Mouse (Mus musculus): ENCODE results near the gene Fam214b.

Gene Fam214b

DNA sequence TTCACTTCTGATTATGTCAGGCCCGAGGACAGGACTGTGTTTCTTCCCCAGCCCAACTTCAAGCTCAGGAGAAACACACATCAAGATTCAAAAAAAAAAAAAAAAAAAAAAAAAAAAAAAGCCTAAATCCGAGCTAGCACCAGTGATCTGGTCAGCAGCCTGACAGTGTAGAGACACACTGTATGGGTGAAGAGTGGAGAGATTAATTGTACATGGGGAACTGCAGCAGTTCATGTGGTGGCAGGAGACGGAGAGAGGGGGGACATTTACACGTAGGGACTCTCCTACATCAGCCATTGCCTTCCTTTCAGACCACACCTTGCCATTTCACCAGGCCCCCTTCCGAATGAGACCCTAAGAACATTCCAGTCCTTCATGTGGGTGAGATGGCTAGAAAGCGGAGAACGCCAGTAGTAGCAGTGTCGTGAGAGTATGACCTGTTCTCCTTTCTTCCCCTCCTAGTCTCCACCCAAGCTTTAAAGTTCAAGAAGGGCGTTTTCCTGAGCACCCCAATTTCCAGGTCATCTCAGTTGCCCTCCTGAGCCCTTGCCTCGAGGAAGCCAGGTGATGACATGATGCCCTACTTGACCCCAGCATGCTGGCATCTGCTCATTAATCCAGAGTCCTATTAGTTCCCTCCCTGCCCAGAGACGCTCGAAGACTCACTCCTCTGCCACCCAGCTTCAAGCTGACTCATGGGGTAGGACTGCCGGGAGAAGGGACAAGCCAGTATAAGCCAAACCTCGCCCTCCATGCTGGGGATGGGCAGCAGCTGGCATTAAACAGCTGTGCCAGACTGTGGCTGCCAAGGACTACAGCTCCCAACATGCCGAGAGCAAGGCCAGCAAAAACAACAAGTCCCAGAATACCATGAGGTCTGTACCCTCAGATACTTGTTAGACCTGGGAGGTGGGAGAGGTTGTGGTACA lies 7.2 kb downstream of the Fam214b start:
- no peak for DNase-seq (ENCODE audit: low read depth in 1 of 2, low spot score in 2 of 2)

- no peak for DNase-seq (ENCODE audit: low read depth in 1 of 2, low spot score in 2 of 2)
Measured at GRCm38 (mm10) chr4:43037860-43038566, 8.0 kb downstream of the Fam214b start.

DNA sequence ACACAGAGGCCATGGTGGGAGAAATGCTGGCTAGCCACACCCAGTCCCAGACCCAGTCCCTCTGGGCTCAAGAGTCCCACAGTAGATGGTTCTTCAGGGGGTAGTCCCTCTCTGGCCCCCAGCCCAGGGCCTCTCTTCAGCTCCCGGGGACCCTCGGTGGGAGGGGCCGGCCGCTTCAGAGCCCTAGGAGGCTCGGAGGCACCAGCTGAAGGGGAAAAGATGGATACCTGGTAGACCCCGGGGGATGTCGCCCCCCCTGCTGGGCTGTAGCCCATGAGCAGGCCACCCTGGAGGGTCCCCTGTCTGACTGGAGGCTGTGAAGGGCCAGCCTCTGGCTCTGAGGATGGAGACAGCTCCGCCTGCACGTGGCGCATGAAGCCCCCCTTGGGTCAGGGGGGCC lies 9.7 kb downstream of the Fam214b start:
- no peak for DNase-seq (ENCODE audit: low read depth in 1 of 2, low spot score in 2 of 2)

DNA sequence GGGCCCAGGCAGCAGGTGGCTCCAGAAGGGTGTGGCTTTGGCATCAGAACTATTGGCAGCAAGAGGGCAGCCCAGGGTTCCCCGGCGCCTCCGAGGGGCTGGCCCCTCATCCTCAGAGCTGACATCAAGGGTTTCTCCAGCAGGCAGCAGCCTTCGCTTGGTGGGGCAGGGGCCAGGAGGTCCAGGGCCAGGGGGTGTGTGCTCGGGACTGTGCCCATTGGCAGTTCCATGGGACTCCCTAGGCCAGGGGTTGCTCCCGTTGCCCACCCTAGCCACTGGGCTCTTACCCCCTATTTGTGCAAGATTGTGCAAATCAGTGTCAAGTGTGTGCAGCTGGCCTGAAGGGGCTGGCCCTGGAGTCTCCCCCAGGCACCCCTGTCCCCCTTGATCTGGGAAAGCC lies 10.2 kb downstream of the Fam214b start:
- no peak for DNase-seq (ENCODE audit: low read depth in 1 of 2, low spot score in 2 of 2)

DNA sequence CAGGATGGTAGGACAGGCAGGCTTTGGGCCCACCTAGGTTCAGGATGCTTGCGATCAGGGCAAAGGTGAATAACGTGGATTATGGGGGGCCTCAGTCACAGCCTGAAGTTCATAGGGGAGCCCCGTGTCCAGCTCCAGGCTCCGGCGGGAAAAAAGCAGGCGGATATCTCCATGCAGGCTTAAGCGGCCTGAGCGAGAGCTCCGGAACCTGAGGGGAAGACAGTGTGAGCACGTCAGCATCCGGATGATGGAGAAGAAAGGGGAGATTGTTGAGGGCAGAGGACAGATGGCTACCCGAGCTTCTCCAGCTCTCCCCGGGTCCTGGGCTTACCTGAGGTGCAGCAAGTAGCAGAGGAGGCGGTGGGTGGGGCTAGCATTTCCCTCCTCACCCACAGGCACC lies 12.5 kb downstream of the Fam214b start:
- no peak for DNase-seq (ENCODE audit: low read depth in 1 of 2, low spot score in 2 of 2)

DNA sequence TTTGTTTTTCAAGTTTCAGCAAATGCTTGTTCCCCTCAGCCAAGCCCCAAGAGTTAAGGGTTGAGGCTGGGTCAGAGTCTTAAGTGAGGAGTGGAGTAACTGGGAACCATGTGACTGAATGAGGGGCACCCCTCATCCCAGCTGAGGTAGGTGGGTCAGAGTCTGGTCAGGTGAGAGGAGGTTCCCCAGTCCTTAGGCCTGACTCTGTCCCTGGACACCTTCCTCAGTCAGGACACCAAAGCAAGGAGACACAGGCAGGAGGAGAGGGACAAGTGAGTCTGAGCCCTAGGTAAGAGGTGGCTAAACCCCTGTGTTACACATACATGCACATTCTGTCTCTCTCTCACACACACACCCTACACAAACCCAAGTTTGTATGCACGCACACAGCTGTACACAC lies 13.5 kb downstream of the Fam214b start:
- DNase-seq (ENCODE audit: low read depth in 1 of 2, low spot score in 2 of 2): no peak

DNA sequence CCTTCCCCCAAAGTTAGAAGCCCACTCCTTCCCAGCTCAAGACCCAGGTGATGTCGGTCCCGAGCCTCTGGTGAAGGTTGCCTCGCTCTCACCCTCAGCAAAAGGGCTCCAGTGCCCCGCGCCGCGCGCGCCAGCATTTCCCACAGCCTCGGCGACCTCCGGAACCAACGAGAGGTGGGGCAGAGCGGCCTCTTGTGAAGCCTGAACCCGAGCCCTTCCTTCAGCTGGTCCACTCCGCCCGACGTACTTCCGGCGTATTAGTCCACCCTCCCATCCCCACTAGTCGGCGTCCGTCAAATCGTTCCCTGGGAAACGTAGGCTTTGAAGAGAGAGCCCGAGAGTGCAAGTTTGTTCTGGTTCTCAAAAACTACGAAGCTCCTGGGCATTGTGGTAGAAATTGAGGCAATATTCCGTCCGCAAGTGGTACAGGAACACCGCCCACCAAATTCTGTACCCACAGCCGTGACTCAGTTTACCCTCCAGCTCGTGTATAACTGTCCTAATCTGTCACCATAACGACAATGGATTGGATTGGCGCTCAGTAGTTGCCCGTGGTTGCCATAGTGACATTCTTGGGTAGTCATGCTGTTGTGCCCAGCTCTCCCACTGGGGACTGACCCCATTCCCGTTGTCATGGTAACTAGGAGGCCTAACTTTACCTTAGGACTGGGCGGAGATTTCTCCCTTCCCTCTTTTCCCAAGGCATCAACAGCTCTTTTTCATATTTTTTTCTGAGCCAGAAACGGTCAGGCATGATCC lies 14.6 kb downstream of the Fam214b start, which contains the start of gene Stoml2:
Stoml2 (minus strand) TSS at position 474 of the 759 bp plus-strand sequence.
- peak; percentile 70 for DNase-seq (ENCODE audit: low read depth in 1 of 2, low spot score in 2 of 2)

DNA sequence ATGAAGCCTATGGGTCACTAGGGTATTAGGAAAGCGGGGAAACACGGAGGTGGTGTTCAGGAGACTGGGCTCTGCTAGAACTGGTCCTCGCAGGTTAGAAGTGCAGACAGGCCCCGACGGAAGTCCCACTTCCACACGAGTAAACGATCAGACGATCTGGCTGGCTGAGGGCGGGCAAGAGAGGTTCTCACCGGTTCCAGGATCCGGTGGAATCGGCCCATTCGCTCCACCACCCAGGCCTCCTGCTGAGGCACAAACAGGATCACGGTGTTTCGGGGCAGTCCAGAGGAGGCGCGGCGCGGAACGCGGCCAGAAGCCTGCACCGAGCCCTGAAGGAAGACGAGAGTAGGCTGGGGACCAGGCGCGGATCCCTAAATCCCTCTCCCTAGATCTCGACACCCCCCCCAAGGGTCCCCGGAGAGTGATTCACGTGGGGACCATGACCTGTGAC lies 15.2 kb downstream of the Fam214b start:
- DNase-seq (ENCODE audit: low read depth in 1 of 2, low spot score in 2 of 2): no peak

- no peak for DNase-seq (ENCODE audit: low read depth in 1 of 2, low spot score in 2 of 2)
Measured at GRCm38 (mm10) chr4:43030352-43030751, 15.7 kb downstream of the Fam214b start.

GRCm38 (mm10) chr4:43029749-43030148 lies 16.3 kb downstream of the Fam214b start:
- DNase-seq (ENCODE audit: low read depth in 1 of 2, low spot score in 2 of 2): no peak

GRCm38 (mm10) chr4:43029121-43029520 lies 16.9 kb downstream of the Fam214b start:
- no peak for DNase-seq (ENCODE audit: low read depth in 1 of 2, low spot score in 2 of 2)

DNA sequence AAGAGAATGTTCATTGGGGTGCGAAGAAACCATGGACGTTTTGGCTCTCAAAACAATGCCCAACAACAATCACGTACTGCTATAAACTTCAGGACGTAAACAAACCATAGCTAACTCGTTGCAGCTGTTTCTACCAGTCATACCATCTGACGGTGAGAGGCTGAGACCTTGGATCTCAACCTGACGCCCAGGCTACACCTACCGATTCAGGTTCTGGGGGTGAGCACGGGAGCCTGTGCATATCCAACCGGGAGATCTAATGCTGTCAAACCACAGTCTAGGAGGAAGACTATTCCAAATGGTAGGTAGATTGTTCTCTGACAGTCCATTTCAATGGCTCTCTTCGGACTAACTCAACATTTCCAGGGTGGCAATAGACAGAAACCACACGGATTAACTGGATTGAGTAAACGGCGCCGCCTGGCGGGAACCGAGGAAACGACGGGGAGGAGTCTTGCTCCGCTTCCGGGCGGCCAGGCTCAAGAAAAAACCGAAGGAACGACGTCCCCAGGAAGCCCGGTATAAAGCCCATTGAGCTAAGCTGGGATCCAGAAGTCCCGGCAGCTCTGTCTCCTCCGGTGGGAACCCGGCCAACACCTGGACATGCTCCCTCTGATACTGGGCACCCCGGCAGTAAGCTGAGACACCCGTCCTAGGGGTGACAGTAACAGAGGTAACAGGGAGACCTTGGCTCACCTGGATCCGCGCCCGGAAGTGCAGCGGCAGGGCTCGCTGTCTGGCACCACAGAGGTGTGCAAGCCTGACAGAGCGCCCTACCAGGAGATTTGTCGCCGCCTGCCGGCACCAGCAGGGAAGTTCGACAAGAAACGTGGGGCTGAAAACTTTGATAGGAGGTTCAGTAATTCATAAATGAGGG lies 20.7 kb downstream of the Fam214b start, which contains the start of gene Pigo:
Pigo (minus strand) TSS at position 736 of the 877 bp plus-strand sequence.
- DNase-seq (ENCODE audit: low read depth in 1 of 2, low spot score in 2 of 2): peak; percentile 80 to 86

- no peak for DNase-seq (ENCODE audit: low read depth in 1 of 2, low spot score in 2 of 2)
Measured at GRCm38 (mm10) chr4:43024673-43025072, 21.3 kb downstream of the Fam214b start.

DNA sequence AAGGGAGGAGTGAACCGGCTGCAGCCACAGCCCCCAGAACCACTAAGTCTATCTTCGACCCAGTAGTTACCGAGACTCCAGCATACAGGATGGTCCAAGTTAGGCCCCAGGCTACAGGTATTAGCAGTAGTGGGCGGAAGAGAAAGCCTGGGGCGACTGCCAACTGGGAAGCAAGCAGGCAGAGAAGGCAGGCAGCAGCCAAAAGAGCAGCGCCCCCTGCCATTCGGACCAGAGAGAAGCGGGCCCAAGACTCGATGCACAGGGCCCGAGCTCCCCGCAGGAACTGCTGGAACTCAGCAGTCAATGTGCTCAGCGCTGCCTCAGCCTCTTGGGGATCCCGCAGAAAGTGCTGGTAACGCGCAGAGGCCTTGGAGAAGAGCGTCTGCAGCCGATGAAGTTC lies 24.7 kb downstream of the Fam214b start:
- DNase-seq (ENCODE audit: low read depth in 1 of 2, low spot score in 2 of 2): no peak

- DNase-seq (ENCODE audit: low read depth in 1 of 2, low spot score in 2 of 2): no peak
Measured at GRCm38 (mm10) chr4:43020876-43021275, 25.1 kb downstream of the Fam214b start.

DNA sequence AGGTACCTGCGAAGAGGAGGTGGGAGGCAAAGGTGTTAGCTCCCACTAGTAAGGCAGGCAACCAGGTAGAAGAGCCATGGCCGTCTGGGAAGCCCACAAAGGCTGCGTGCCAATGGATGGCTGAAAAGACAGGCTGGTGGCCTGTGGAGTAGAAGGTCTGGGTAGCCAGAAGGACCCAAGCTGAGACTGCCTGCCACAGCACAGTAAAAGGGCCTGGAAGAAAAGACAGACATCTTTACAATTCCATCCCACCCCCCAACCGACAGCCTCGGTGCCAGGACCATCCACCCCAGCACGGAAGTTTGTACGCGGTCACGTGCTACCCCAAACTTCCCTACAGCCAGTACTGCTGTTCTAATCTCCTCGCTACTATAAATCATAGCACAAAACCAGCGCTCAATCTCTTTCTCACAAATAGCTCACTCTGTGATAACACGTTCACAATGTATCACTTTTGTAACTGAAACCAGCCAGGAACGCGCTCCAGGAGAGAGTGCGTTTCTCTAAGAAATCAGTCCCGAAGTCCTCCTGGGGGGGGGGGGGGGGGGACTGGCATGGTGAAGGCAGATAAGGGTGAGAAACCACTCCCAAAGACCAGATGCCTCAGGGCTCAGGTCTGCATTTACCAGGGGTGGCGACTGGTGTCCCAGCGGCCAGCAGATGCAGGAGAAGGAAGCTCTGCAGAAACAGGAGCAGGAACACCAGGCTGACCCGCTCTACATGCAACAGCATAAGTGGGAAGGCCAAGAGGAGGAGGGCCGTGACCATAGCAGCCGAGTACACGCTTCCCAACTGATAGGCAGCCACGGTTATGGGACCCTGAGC lies 26.2 kb downstream of the Fam214b start:
- no peak for DNase-seq (ENCODE audit: low read depth in 1 of 2, low spot score in 2 of 2)

- no peak for DNase-seq (ENCODE audit: low read depth in 1 of 2, low spot score in 2 of 2)
Measured at GRCm38 (mm10) chr4:43019176-43019575, 26.8 kb downstream of the Fam214b start.

- no peak for DNase-seq (ENCODE audit: low read depth in 1 of 2, low spot score in 2 of 2)
Measured at GRCm38 (mm10) chr4:43018156-43018555, 27.9 kb downstream of the Fam214b start.

GRCm38 (mm10) chr4:43012091-43012490 lies 33.9 kb downstream of the Fam214b start:
- DNase-seq (ENCODE audit: low read depth in 1 of 2, low spot score in 2 of 2): no peak
